Mouse (Mus musculus) CH12.LX (cell line): ENCODE measurements at regions not wholly inside any gene's neighbourhood (a gene's known extent, or its start where the extent isn't known, plus 50 kb on each side); places are given as distances from the start of the nearest gene placed in this dataset.

Source experiments
- DNase-seq: peaks from one replicate; pipeline ENCODE4 v3.0.0-alpha.2; 2013; ENCODE audit errors: extremely low read depth
- H3K27ac ChIP-seq: 2 replicates; pipeline ENCODE4 v1.5.1; 2012; ENCODE audit warnings: low read depth, mild to moderate bottlenecking, control low read depth, moderate library complexity; ENCODE audit not compliant: insufficient read depth
- H3K27me3 ChIP-seq: replicated peaks from 2 replicates; pipeline ENCODE3; 2012; ENCODE audit warnings: inconsistent platforms
- H3K36me3 ChIP-seq, 2 experiments: replicated peaks in 1 of 2; 2 replicates each; pipeline versions ENCODE3 to v1.6.1; 2012; ENCODE audit warnings: inconsistent platforms in 1 of 2, low read length in 1 of 2, mild to moderate bottlenecking in 1 of 2, mixed read lengths in 1 of 2, moderate library complexity in 1 of 2; ENCODE audit not compliant: control insufficient read depth in 1 of 2, insufficient read depth in 1 of 2
- H3K4me1 ChIP-seq, 2 experiments: 2 replicates each; pipeline ENCODE4 v1.6.1; 2012; ENCODE audit warnings: inconsistent platforms in 1 of 2, moderate library complexity in 1 of 2; ENCODE audit not compliant: insufficient read depth in 2 of 2, control insufficient read depth in 1 of 2
- H3K4me2 ChIP-seq: 2 replicates; pipeline ENCODE4 v1.6.1; 2012; ENCODE audit warnings: low read depth, mild to moderate bottlenecking, control low read depth; ENCODE audit not compliant: poor library complexity, insufficient read depth, severe bottlenecking
- H3K4me3 ChIP-seq, 3 experiments: fragments of 150-350 bp in 1 of 3; sonication (generic) in 1 of 3; replicated peaks in 1 of 3; 2 replicates each; pipeline versions ENCODE3 to v1.5.1; 2011 to 2012; ENCODE audit warnings: low read depth in 2 of 3, low read length in 2 of 3, mild to moderate bottlenecking in 2 of 3, moderate library complexity in 2 of 3, control low read depth in 1 of 3, improper control_type of control experiment in 1 of 3, inconsistent platforms in 1 of 3, mixed read lengths in 1 of 3; ENCODE audit not compliant: poor library complexity in 1 of 3
- H3K79me2 ChIP-seq: replicated peaks from 2 replicates; pipeline ENCODE4 v1.6.1; 2012; ENCODE audit warnings: mild to moderate bottlenecking, moderate library complexity; ENCODE audit not compliant: control insufficient read depth, poor library complexity, insufficient read depth, severe bottlenecking; ENCODE audit errors: extremely low read depth
- H3K9ac ChIP-seq: 2 replicates; pipeline ENCODE4 v1.6.1; 2012; ENCODE audit warnings: low read depth, mild to moderate bottlenecking, control low read depth, moderate library complexity; ENCODE audit not compliant: insufficient read depth
- H3K9me3 ChIP-seq: replicated peaks from 2 replicates; pipeline ENCODE3; 2012; ENCODE audit warnings: low read length, inconsistent platforms, mixed read lengths
- E2F4 ChIP-seq: IDR thresholded peaks from 2 replicates; pipeline ENCODE4 v1.6.1; 2011; ENCODE audit warnings: low read depth, low read length, improper control_type of control experiment; ENCODE audit not compliant: insufficient replicate concordance
- ELF1 ChIP-seq: IDR thresholded peaks from 2 replicates; pipeline ENCODE4 v1.6.1; 2014; ENCODE audit warnings: low read depth, mild to moderate bottlenecking, inconsistent platforms, low read length, improper control_type of control experiment
- EP300 ChIP-seq: IDR thresholded peaks from 2 replicates; pipeline ENCODE4 v1.6.1; 2011; ENCODE audit warnings: low read length, improper control_type of control experiment
- MXI1 ChIP-seq: IDR thresholded peaks from 2 replicates; pipeline ENCODE4 v1.6.1; 2011; ENCODE audit warnings: mild to moderate bottlenecking, low read depth, low read length, improper control_type of control experiment
- MYC ChIP-seq: IDR thresholded peaks from 2 replicates; pipeline ENCODE4 v1.6.1; 2011; ENCODE audit warnings: low read depth, mild to moderate bottlenecking, improper control_type of control experiment, low read length
- NRF1 ChIP-seq: IDR thresholded peaks from 2 replicates; pipeline ENCODE4 v1.6.1; 2014; ENCODE audit warnings: low read depth, mild to moderate bottlenecking, inconsistent platforms, low read length, improper control_type of control experiment, moderate library complexity
- PAX5 ChIP-seq: IDR thresholded peaks from 2 replicates; pipeline ENCODE4 v1.6.1; 2012; ENCODE audit warnings: low read length, inconsistent platforms, mixed read lengths
- POLR2A ChIP-seq: IDR thresholded peaks from 2 replicates; pipeline ENCODE4 v1.6.1; 2011; ENCODE audit warnings: low read depth, mild to moderate bottlenecking, improper control_type of control experiment, low read length
- POLR2AphosphoS2 ChIP-seq: IDR thresholded peaks from 2 replicates; pipeline ENCODE4 v1.6.1; 2011; ENCODE audit warnings: low read depth, low read length, improper control_type of control experiment
- RAD21 ChIP-seq: IDR thresholded peaks from 2 replicates; pipeline ENCODE4 v1.6.1; 2011; ENCODE audit warnings: low read depth, mild to moderate bottlenecking, low read length, improper control_type of control experiment, moderate library complexity
- TBP ChIP-seq: conservative IDR thresholded peaks from 2 replicates; pipeline ENCODE4 v1.6.1; 2011; ENCODE audit warnings: low read depth, low read length, improper control_type of control experiment
- TCF12 ChIP-seq: IDR thresholded peaks from 2 replicates; pipeline ENCODE4 v1.6.1; 2014; ENCODE audit warnings: low read depth, mild to moderate bottlenecking, inconsistent platforms, low read length, improper control_type of control experiment
- UBTF ChIP-seq: IDR thresholded peaks from 2 replicates; pipeline ENCODE4 v1.6.1; 2012; ENCODE audit warnings: low read depth, mild to moderate bottlenecking, inconsistent platforms, low read length, improper control_type of control experiment, moderate library complexity
- USF2 ChIP-seq: conservative IDR thresholded peaks from 2 replicates; pipeline ENCODE4 v1.6.1; 2011; ENCODE audit warnings: low read depth, low read length, improper control_type of control experiment
- ZKSCAN1 ChIP-seq: IDR thresholded peaks from 2 replicates; pipeline ENCODE4 v1.6.1; 2012; ENCODE audit warnings: low read depth, inconsistent platforms, low read length, improper control_type of control experiment, borderline replicate concordance
- ZMIZ1 ChIP-seq: IDR thresholded peaks from 2 replicates; pipeline ENCODE4 v1.6.1; 2012; ENCODE audit warnings: low read depth, mild to moderate bottlenecking, inconsistent platforms, low read length, improper control_type of control experiment
- ZNF384 ChIP-seq: IDR thresholded peaks from 2 replicates; pipeline ENCODE4 v1.6.1; 2012; ENCODE audit warnings: low read depth, low read length, improper control_type of control experiment, inconsistent platforms
- dilution Hi-C: fragments of 300-500 bp; cut with MboI; formaldehyde crosslinking; loops from 2 replicates; pipeline ENCODE4 v1.14.3; 2020; ENCODE audit warnings: low sequenced_read_pairs; ENCODE audit not compliant: extremely low pct_unique_long_range_greater_than_20kb, extremely low pct_ligation_motif_present
- in situ Hi-C: fragments of 300-500 bp; cut with MboI; formaldehyde crosslinking; loops from 3 replicates; pipeline ENCODE4 v1.14.3; 2019; ENCODE audit warnings: low sequenced_read_pairs, low pct_ligation_motif_present, low pct_unique_long_range_greater_than_20kb, mixed read lengths

DNA sequence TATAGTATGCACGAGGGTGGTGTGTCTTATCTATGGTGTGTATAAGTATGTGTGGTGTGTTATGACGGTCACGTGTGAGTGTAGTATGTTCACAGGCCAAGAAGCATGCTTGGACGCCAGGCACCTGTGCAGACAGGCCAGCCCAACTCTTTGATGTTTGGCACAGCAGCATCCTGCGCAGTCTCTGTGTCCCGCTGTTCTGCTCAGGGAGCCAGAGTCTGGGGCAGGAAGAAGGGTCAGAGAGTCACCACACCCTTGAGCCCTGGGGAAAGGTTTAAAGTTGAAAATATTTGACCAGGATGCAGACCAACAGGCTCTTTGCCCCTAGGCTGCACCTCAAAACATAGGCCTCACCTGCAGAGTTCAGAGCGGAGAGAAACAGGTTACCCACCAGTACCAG lies 172.2 kb upstream of the Rpl34 start:
- Histone ChIP-seq H3K79me2 (no peaks in the 10 kb centered on the region), H3K9ac (no peak overlapping the region), H3K27ac (no peak overlapping the region), H3K4me3 (no peak overlapping the region), H3K9me3 (no peaks in the 10 kb centered on the region), H3K36me3 (no peaks in the 10 kb centered on the region), H3K27me3 (no peaks in the 10 kb centered on the region), H3K4me1 (peaks cover 5 to 14% of the 10 kb centered on the region in 2 experiments), H3K4me2 (no peak overlapping the region)
- dilution Hi-C loops, result no loop called here
- TF ChIP-seq ZNF384 (no peak), EP300 (no peak), E2F4 (no peak), USF2 (no peak), POLR2AphosphoS2 (no peak), ZMIZ1 (no peak), MYC (no peak), UBTF (no peak), ELF1 (no peak), POLR2A (no peak), PAX5 (no peak), RAD21 (no peak), TCF12 (no peak), MXI1 (no peak), TBP (no peak)
- no peak for DNase-seq
- in situ Hi-C loops, result no loop called here

DNA sequence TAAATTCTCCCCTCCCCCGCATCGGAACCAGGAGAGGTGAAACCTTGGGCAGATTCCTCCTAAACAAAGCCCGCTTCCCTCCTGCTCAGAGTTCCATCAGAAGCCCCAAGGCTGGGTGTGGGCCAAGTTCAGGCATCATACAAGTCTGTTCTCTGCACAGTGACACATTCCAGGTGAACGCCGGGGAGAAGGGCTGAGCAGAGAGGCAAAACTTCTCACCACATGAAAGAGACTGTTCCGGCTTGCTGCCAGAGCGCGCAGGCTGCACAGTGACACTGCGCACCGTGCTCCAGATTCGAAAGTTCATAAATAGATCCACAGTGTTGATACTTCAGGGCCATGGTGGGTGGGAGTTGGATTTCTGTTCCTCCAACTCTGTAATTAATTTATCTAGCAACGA lies 171.1 kb upstream of the Rpl34 start:
- Histone ChIP-seq H3K9me3 (no peaks in the 10 kb centered on the region), H3K4me3 (no peak overlapping the region), H3K27ac (no peak overlapping the region), H3K27me3 (no peaks in the 10 kb centered on the region), H3K79me2 (no peaks in the 10 kb centered on the region), H3K9ac (no peak overlapping the region), H3K4me1 (peaks cover 5 to 14% of the 10 kb centered on the region in 2 experiments), H3K36me3 (no peaks in the 10 kb centered on the region), H3K4me2 (no peak overlapping the region)
- DNase-seq, result no peak
- no peak for TF ChIP-seq ZKSCAN1
- no peak for TF ChIP-seq UBTF
- TF ChIP-seq NRF1, result no peak
- in situ Hi-C loops (no loop called here), dilution Hi-C loops (no loop called here)
